Mouse (Mus musculus) CD4-positive, CD25-positive, alpha-beta regulatory T cell, adult 9 weeks (primary cell): ENCODE measurements around the gene Pbld2. TPM values are rescaled to one million over a fixed set of nuclear protein-coding genes. Genes with fewer than 3 reads are reported as not detected.

Source experiments
- polyA plus RNA-seq: library from polyadenylated mRNA; unstranded; fragments of 100-300 nt; shearing (Covaris generic); gene quantifications from one replicate; pipeline ENCODE4 v1.2.1, GENCODE M21; 2017

Gene Pbld2
- 1.0 TPM for polyA plus RNA-seq

GRCm38 (mm10) chr10:63023749-63024579, at the start of gene Pbld2, which contains the start of gene Hnrnph3:
Gene Pbld2 (plus strand): TSS chr10:63024315.
Gene Hnrnph3 (minus strand): TSS chr10:63024217.

GRCm38 (mm10) chr10:62980039-62980954, 43.8 kb upstream of the Pbld2 start, which contains the start of gene Rufy2:
Gene Rufy2 (plus strand): TSS chr10:62980223.

GRCm38 (mm10) chr10:63059862-63060261, 35.7 kb downstream of the Pbld2 start, which contains the start of gene Pbld1:
Gene Pbld1 (plus strand): TSS chr10:63060162.

GRCm38 (mm10) chr10:63099521-63099920, 75.4 kb downstream of the Pbld2 start, which contains the start of gene Atoh7:
Gene Atoh7 (plus strand): TSS chr10:63099651.

Other genes with a start within 250 kb of the Pbld2 start
- 146 TPM for gene Ccar1, start 232.0 kb upstream of the Pbld2 start, polyA plus RNA-seq
- 16.0 TPM for gene Tet1, start 115.3 kb upstream of the Pbld2 start, polyA plus RNA-seq
- 2.9 TPM for gene Slc25a16, start 103.7 kb upstream of the Pbld2 start, polyA plus RNA-seq
- 2.1 TPM for gene Dna2, start 77.3 kb upstream of the Pbld2 start, polyA plus RNA-seq
- gene Rufy2, start 44.1 kb upstream of the Pbld2 start, polyA plus RNA-seq, result 45.4 TPM
- 74.6 TPM for gene Hnrnph3, start 98 bp upstream of the Pbld2 start, polyA plus RNA-seq
- 0.41 TPM for gene Pbld1, start 35.8 kb downstream of the Pbld2 start, polyA plus RNA-seq
- not detected for gene Atoh7, start 75.3 kb downstream of the Pbld2 start, polyA plus RNA-seq
- gene Mypn, start 179.6 kb downstream of the Pbld2 start, polyA plus RNA-seq, result not detected
- gene Herc4, start 219.5 kb downstream of the Pbld2 start, polyA plus RNA-seq, result 143 TPM